Mouse (Mus musculus) intestine, embryonic 14.5 days (tissue): ENCODE measurements around the gene Mdh2. TPM values are rescaled to one million over a fixed set of nuclear protein-coding genes. Genes with fewer than 3 reads are reported as not detected.

Experiments
- ATAC-seq: fragments of 200-750 bp; cut with Nextera tagmentation; replicated peaks from 2 replicates; pipeline ENCODE4 v1.8.0; 2017; ENCODE audit warnings: low read depth, moderate number of reproducible peaks, moderate TSS enrichment, moderate library complexity; ENCODE audit not compliant: low FRiP score, low TSS enrichment
- DNase-seq: peaks from one replicate; pipeline ENCODE4 v3.0.0-alpha.2; 2018; ENCODE audit warnings: low spot score
- H3K27ac ChIP-seq: fragments of 300-500 bp; sonication (generic); 2 replicates; pipeline ENCODE4 v1.5.1; 2014; ENCODE audit warnings: low read depth, mild to moderate bottlenecking, control low read depth
- H3K27me3 ChIP-seq: fragments of 300-500 bp; sonication (generic); replicated peaks from 2 replicates; pipeline ENCODE4 v1.6.1; 2014; ENCODE audit warnings: low read length, control low read depth; ENCODE audit not compliant: control insufficient read depth, insufficient read depth
- H3K36me3 ChIP-seq: fragments of 300-500 bp; sonication (generic); 2 replicates; pipeline ENCODE4 v1.6.1; 2014; ENCODE audit warnings: low read length, control low read depth; ENCODE audit not compliant: control insufficient read depth, insufficient read depth
- H3K4me1 ChIP-seq: fragments of 300-500 bp; sonication (generic); replicated peaks from 2 replicates; pipeline ENCODE4 v1.6.1; 2014; ENCODE audit warnings: low read length, control low read depth, mixed read lengths; ENCODE audit not compliant: control insufficient read depth, insufficient read depth
- H3K4me2 ChIP-seq: fragments of 300-500 bp; sonication (generic); 2 replicates; pipeline ENCODE4 v1.6.1; 2014; ENCODE audit warnings: low read length
- H3K4me3 ChIP-seq: fragments of 300-500 bp; sonication (generic); 2 replicates; pipeline ENCODE4 v1.5.1; 2014; ENCODE audit warnings: low read depth, low read length, control low read depth, mixed read lengths
- H3K9ac ChIP-seq: fragments of 300-500 bp; sonication (generic); 2 replicates; pipeline ENCODE4 v1.6.1; 2014; ENCODE audit warnings: mild to moderate bottlenecking, low read length
- H3K9me3 ChIP-seq: fragments of 300-500 bp; sonication (generic); 2 replicates; pipeline ENCODE4 v1.6.1; 2016; ENCODE audit warnings: low read length, control low read depth; ENCODE audit not compliant: control insufficient read depth
- WGBS: fragments of 180-500 bp; shearing (Covaris S2); extraction: QIAGEN DNeasy Blood & Tissue Kit; methylation state at CpG from one replicate; pipeline ENCODE4 v1.1.7; 2014; 5-methylcytosine and 5-hydroxymethylcytosine counted together
- microRNA-seq: library from miRNA; unstranded; fragments of <30 nt; microRNA quantifications from one replicate; pipeline ENCODE4, GENCODE M21; 2016
- polyA plus RNA-seq: library from polyadenylated mRNA; unstranded; fragments of >200 nt; fragmentation: Nextera tagmentation; extraction: Ambion mirVana; gene quantifications from 2 replicates; pipeline ENCODE4 v1.2.1, GENCODE M21; 2014

Mdh2 gene
- polyA plus RNA-seq, 1 experiment from 2014 or later = 634 TPM

GRCm38 (mm10) chr5:135834769-135835491, 56.6 kb downstream of the Mdh2 start:
- peaks cover 10% of the 10 kb centered on the region; the same call in 1 of the 2 replicates for H3K27me3 ChIP-seq
- H3K9ac ChIP-seq = peak overlapping the region; percentile 22; the same call in 1 of the 2 replicates
- DNase-seq (peak; percentile 94), ATAC-seq (peak; percentile 89)
- peaks cover 7% of the 10 kb centered on the region for H3K4me1 ChIP-seq
- H3K27ac ChIP-seq = no peak overlapping the region
- H3K36me3 ChIP-seq = no peaks in the 10 kb centered on the region
- H3K9me3 ChIP-seq = no peaks in the 10 kb centered on the region
- H3K4me2 ChIP-seq = peak overlapping the region; percentile 91
- WGBS = 1% methylated on average over 47 of the region's 47 CpGs
- peak overlapping the region; percentile 43 for H3K4me3 ChIP-seq

GRCm38 (mm10) chr5:135835492-135835858, 57.2 kb downstream of the Mdh2 start:
- ATAC-seq = peak; percentile 70; the same call in 1 of the 2 replicates
- Histone ChIP-seq H3K9me3 (no peaks in the 10 kb centered on the region), H3K4me3 (peak overlapping the region; percentile 43), H3K4me2 (peak overlapping the region; percentile 91), H3K27ac (no peak overlapping the region), H3K27me3 (peaks cover 10% of the 10 kb centered on the region; the same call in 1 of the 2 replicates), H3K4me1 (peaks cover 7% of the 10 kb centered on the region), H3K9ac (no peak overlapping the region), H3K36me3 (no peaks in the 10 kb centered on the region)
- no peak for DNase-seq
- WGBS = 2% methylated on average over 12 of the region's 12 CpGs

GRCm38 (mm10) chr5:135835981-135836380, 57.7 kb downstream of the Mdh2 start:
- Histone ChIP-seq H3K27ac (no peak overlapping the region), H3K4me2 (peak overlapping the region; percentile 91), H3K27me3 (peaks cover 10% of the 10 kb centered on the region; the same call in 1 of the 2 replicates), H3K4me3 (no peak overlapping the region), H3K9me3 (no peaks in the 10 kb centered on the region), H3K36me3 (no peaks in the 10 kb centered on the region), H3K9ac (no peak overlapping the region), H3K4me1 (peaks cover 7% of the 10 kb centered on the region)
- DNase-seq (no peak), ATAC-seq (peak; percentile 36; the same call in 1 of the 2 replicates)
- 18% methylated on average over 12 of the region's 12 CpGs for WGBS

Small RNAs within 50 kb of the gene (microRNA-seq; reads per million reads assigned to microRNA genes)
- gene Gm23268 (not detected), gene Mir7034 (0.25 reads per million)

Other genes starting within 250 kb of the Mdh2 start
- 32.7 and 37.3 TPM in 2 replicates for gene Hip1, start 233.4 kb upstream of the Mdh2 start, polyA plus RNA-seq
- gene Ccl26, start 214.9 kb upstream of the Mdh2 start, polyA plus RNA-seq = not detected in 2 replicates
- gene Ccl24, start 205.4 kb upstream of the Mdh2 start, polyA plus RNA-seq = 13.0 and 16.0 TPM in 2 replicates
- 44.5 and 45.1 TPM in 2 replicates for gene Rhbdd2, start 145.9 kb upstream of the Mdh2 start, polyA plus RNA-seq
- gene Por, start 108.4 kb upstream of the Mdh2 start, polyA plus RNA-seq = 57.7 and 66.5 TPM in 2 replicates
- 40.4 and 40.9 TPM in 2 replicates for gene Tmem120a, start 34.0 kb upstream of the Mdh2 start, polyA plus RNA-seq
- 0.28 TPM in 1 of 2 replicates, not detected in the other for gene Styxl1, start 95 bp upstream of the Mdh2 start, polyA plus RNA-seq
- gene Srrm3, start 28.4 kb downstream of the Mdh2 start, polyA plus RNA-seq = 2.2 and 2.7 TPM in 2 replicates
- gene Hspb1, start 109.4 kb downstream of the Mdh2 start, polyA plus RNA-seq = 79.9 and 81.7 TPM in 2 replicates
- 93.3 and 95.7 TPM in 2 replicates for gene Ywhag, start 156.1 kb downstream of the Mdh2 start, polyA plus RNA-seq
- gene Ssc4d, start 196.1 kb downstream of the Mdh2 start, polyA plus RNA-seq = 2.1 and 2.9 TPM in 2 replicates
- gene Zp3, start 201.6 kb downstream of the Mdh2 start, polyA plus RNA-seq = not detected in 2 replicates
- gene Dtx2, start 216.3 kb downstream of the Mdh2 start, polyA plus RNA-seq = 23.2 and 24.6 TPM in 2 replicates